Mouse (Mus musculus): Measurements from ENCODE around the gene Baz1a. TPM values are rescaled to one million over a fixed set of nuclear protein-coding genes. Genes with fewer than 3 reads are reported as not detected.

The Baz1a gene
- polyA plus RNA-seq, 1 experiment from 2014 or later, result 26.8 TPM

GRCm38 (mm10) chr12:54890426-54890825 lies 123.7 kb downstream of the Baz1a start:
- Histone ChIP-seq H3K4me1 (ENCODE audit: control insufficient read depth, low read depth, low read length) (no peaks in the 10 kb centered on the region), H3K9ac (ENCODE audit: low read depth, low read length) (no peak overlapping the region), H3K36me3 (ENCODE audit: control insufficient read depth, insufficient read depth) (peaks cover 11% of the 10 kb centered on the region), H3K4me3 (ENCODE audit: low read depth, low read length) (no peak overlapping the region), H3K4me2 (ENCODE audit: low read depth, low read length) (no peak overlapping the region), H3K27ac (ENCODE audit: low read length) (no peak overlapping the region), H3K27me3 (ENCODE audit: control insufficient read depth, insufficient read depth, low read depth, low read length) (no peaks in the 10 kb centered on the region), H3K9me3 (replicated peaks; ENCODE audit: control insufficient read depth, low read length) (no peaks in the 10 kb centered on the region)
- WGBS (ENCODE audit: insufficient replicate concordance), result 93% methylated on average over 2 of the region's 2 CpGs
- ATAC-seq (ENCODE audit: low read depth), result no peak

- Histone ChIP-seq H3K27ac (ENCODE audit: low read length) (no peak overlapping the region), H3K9ac (ENCODE audit: low read depth, low read length) (no peak overlapping the region), H3K4me1 (ENCODE audit: control insufficient read depth, low read depth, low read length) (no peaks in the 10 kb centered on the region), H3K4me2 (ENCODE audit: low read depth, low read length) (no peak overlapping the region), H3K36me3 (ENCODE audit: control insufficient read depth, insufficient read depth) (peaks cover 5% of the 10 kb centered on the region; the same call in 1 of the 2 replicates), H3K4me3 (ENCODE audit: low read depth, low read length) (no peak overlapping the region), H3K27me3 (ENCODE audit: control insufficient read depth, insufficient read depth, low read depth, low read length) (no peaks in the 10 kb centered on the region), H3K9me3 (replicated peaks; ENCODE audit: control insufficient read depth, low read length) (no peaks in the 10 kb centered on the region)
- no peak for ATAC-seq (ENCODE audit: low read depth)
- 77% methylated on average over 4 of the region's 4 CpGs for WGBS (ENCODE audit: insufficient replicate concordance)
Observed at GRCm38 (mm10) chr12:54887580-54888127, 126.5 kb downstream of the Baz1a start.

GRCm38 (mm10) chr12:54879630-54880029 lies 134.5 kb downstream of the Baz1a start:
- Histone ChIP-seq H3K9me3 (replicated peaks; ENCODE audit: control insufficient read depth, low read length) (no peaks in the 10 kb centered on the region), H3K36me3 (ENCODE audit: control insufficient read depth, insufficient read depth) (no peaks in the 10 kb centered on the region), H3K9ac (ENCODE audit: low read depth, low read length) (no peak overlapping the region), H3K27me3 (ENCODE audit: control insufficient read depth, insufficient read depth, low read depth, low read length) (no peaks in the 10 kb centered on the region), H3K27ac (ENCODE audit: low read length) (no peak overlapping the region), H3K4me2 (ENCODE audit: low read depth, low read length) (no peak overlapping the region), H3K4me1 (ENCODE audit: control insufficient read depth, low read depth, low read length) (no peaks in the 10 kb centered on the region), H3K4me3 (ENCODE audit: low read depth, low read length) (no peak overlapping the region)
- 3% methylated on average over 6 of the region's 6 CpGs for WGBS (ENCODE audit: insufficient replicate concordance)
- ATAC-seq (ENCODE audit: low read depth), result no peak

GRCm38 (mm10) chr12:54879211-54879610 lies 134.9 kb downstream of the Baz1a start:
- H3K4me1 ChIP-seq (ENCODE audit: control insufficient read depth, low read depth, low read length), result no peaks in the 10 kb centered on the region
- H3K4me2 ChIP-seq (ENCODE audit: low read depth, low read length), result no peak overlapping the region
- no peak overlapping the region for H3K9ac ChIP-seq (ENCODE audit: low read depth, low read length)
- no peaks in the 10 kb centered on the region for H3K9me3 ChIP-seq (replicated peaks; ENCODE audit: control insufficient read depth, low read length)
- H3K36me3 ChIP-seq (ENCODE audit: control insufficient read depth, insufficient read depth), result no peaks in the 10 kb centered on the region
- no peaks in the 10 kb centered on the region for H3K27me3 ChIP-seq (ENCODE audit: control insufficient read depth, insufficient read depth, low read depth, low read length)
- no peak overlapping the region for H3K4me3 ChIP-seq (ENCODE audit: low read depth, low read length)
- no peak for ATAC-seq (ENCODE audit: low read depth)
- WGBS (ENCODE audit: insufficient replicate concordance), result 40% methylated on average over 5 of the region's 5 CpGs
- H3K27ac ChIP-seq (ENCODE audit: low read length), result no peak overlapping the region

- no peaks in the 10 kb centered on the region for H3K9me3 ChIP-seq (replicated peaks; ENCODE audit: control insufficient read depth, low read length)
Observed at GRCm38 (mm10) chr12:54877875-54878274, 136.3 kb downstream of the Baz1a start.

GRCm38 (mm10) chr12:54876879-54877278 lies 137.3 kb downstream of the Baz1a start:
- Histone ChIP-seq H3K9ac (ENCODE audit: low read depth, low read length) (no peak overlapping the region), H3K27ac (ENCODE audit: low read length) (no peak overlapping the region), H3K9me3 (replicated peaks; ENCODE audit: control insufficient read depth, low read length) (no peaks in the 10 kb centered on the region), H3K36me3 (ENCODE audit: control insufficient read depth, insufficient read depth) (no peaks in the 10 kb centered on the region), H3K4me2 (ENCODE audit: low read depth, low read length) (no peak overlapping the region), H3K4me1 (ENCODE audit: control insufficient read depth, low read depth, low read length) (no peaks in the 10 kb centered on the region), H3K4me3 (ENCODE audit: low read depth, low read length) (no peak overlapping the region), H3K27me3 (ENCODE audit: control insufficient read depth, insufficient read depth, low read depth, low read length) (no peaks in the 10 kb centered on the region)
- ATAC-seq (ENCODE audit: low read depth), result no peak
- 29% methylated on average over 5 of the region's 5 CpGs for WGBS (ENCODE audit: insufficient replicate concordance)

More at GRCm38 (mm10) chr12:54877875-54878274, 136.3 kb downstream of the Baz1a start:
- Histone ChIP-seq H3K4me1 (ENCODE audit: control insufficient read depth, low read depth, low read length) (no peaks in the 10 kb centered on the region), H3K9ac (ENCODE audit: low read depth, low read length) (no peak overlapping the region), H3K27me3 (ENCODE audit: control insufficient read depth, insufficient read depth, low read depth, low read length) (no peaks in the 10 kb centered on the region), H3K36me3 (ENCODE audit: control insufficient read depth, insufficient read depth) (no peaks in the 10 kb centered on the region), H3K4me3 (ENCODE audit: low read depth, low read length) (no peak overlapping the region), H3K4me2 (ENCODE audit: low read depth, low read length) (no peak overlapping the region), H3K27ac (ENCODE audit: low read length) (no peak overlapping the region)
- ATAC-seq (ENCODE audit: low read depth), result no peak
- WGBS (ENCODE audit: insufficient replicate concordance), result 76% methylated on average over 1 of the region's 1 CpGs

- Histone ChIP-seq H3K4me1 (ENCODE audit: control insufficient read depth, low read depth, low read length) (no peaks in the 10 kb centered on the region), H3K36me3 (ENCODE audit: control insufficient read depth, insufficient read depth) (no peaks in the 10 kb centered on the region), H3K4me2 (ENCODE audit: low read depth, low read length) (no peak overlapping the region), H3K9ac (ENCODE audit: low read depth, low read length) (no peak overlapping the region), H3K27me3 (ENCODE audit: control insufficient read depth, insufficient read depth, low read depth, low read length) (no peaks in the 10 kb centered on the region), H3K9me3 (replicated peaks; ENCODE audit: control insufficient read depth, low read length) (no peaks in the 10 kb centered on the region), H3K4me3 (ENCODE audit: low read depth, low read length) (no peak overlapping the region), H3K27ac (ENCODE audit: low read length) (no peak overlapping the region)
- 71% methylated on average over 6 of the region's 6 CpGs for WGBS (ENCODE audit: insufficient replicate concordance)
- ATAC-seq (ENCODE audit: low read depth), result no peak
Observed at GRCm38 (mm10) chr12:54874711-54875110, 139.4 kb downstream of the Baz1a start.

- Histone ChIP-seq H3K4me2 (ENCODE audit: low read depth, low read length) (peak within 1 kb of the TSS; percentile 96), H3K27me3 (ENCODE audit: control insufficient read depth, insufficient read depth, low read depth, low read length) (no peaks in the 10 kb centered on the region), H3K4me1 (ENCODE audit: control insufficient read depth, low read depth, low read length) (peaks cover 7% of the 10 kb centered on the region), H3K9ac (ENCODE audit: low read depth, low read length) (peak within 1 kb of the TSS; percentile 96), H3K27ac (ENCODE audit: low read length) (peak within 1 kb of the TSS; percentile 87), H3K36me3 (ENCODE audit: control insufficient read depth, insufficient read depth) (peaks cover 3% of the 10 kb centered on the region; the same call in 1 of the 2 replicates), H3K9me3 (replicated peaks; ENCODE audit: control insufficient read depth, low read length) (no peaks in the 10 kb centered on the region), H3K4me3 (ENCODE audit: low read depth, low read length) (peak within 1 kb of the TSS; percentile 93)
- under 1% methylated on average over 79 of the region's 82 CpGs for WGBS (ENCODE audit: insufficient replicate concordance)
- ATAC-seq (ENCODE audit: low read depth), result peak; percentile 93
Observed at GRCm38 (mm10) chr12:54862606-54863535, 151.3 kb downstream of the Baz1a start, which contains the start of gene Cfl2. Gene Cfl2, minus strand, starts transcription at chr12:54862877.
